ENCODE assay signal across 34 mouse cellular contexts in genomic region chr11:46349681-46350410, GRCm38 (mm10). TPM values are rescaled to one million over a fixed set of nuclear protein-coding genes. Genes with fewer than 3 reads are reported as not detected.
DNase-seq lines count a peak whose midpoint lies in the region; ATAC-seq and TF ChIP-seq lines count a peak whose summit lies in the region.
"Had no signal": no experiment of that assay in that cellular context is flagged by ENCODE, and none has a peak within 500 bp of the region (broad histone marks: within the 10 kb centered on the region; RNA-seq: fewer than 3 reads in every experiment).

No protein-coding gene starts in this region.

- H3K36me3 ChIP-seq in kidney, postnatal 0 days (ENCODE audit: insufficient read depth, low read length): no peaks in the 10 kb centered on the region
- no peaks in the 10 kb centered on the region for H3K36me3 ChIP-seq in embryonic facial prominence, embryonic 11.5 days (replicated peaks; ENCODE audit: control insufficient read depth, insufficient read depth, low read depth, low read length)
- H3K36me3 ChIP-seq in hindbrain, embryonic 16.5 days (ENCODE audit: control insufficient read depth, insufficient read depth, low read length): no peaks in the 10 kb centered on the region
- no peaks in the 10 kb centered on the region for H3K36me3 ChIP-seq in hindbrain, postnatal 0 days (ENCODE audit: insufficient read depth, low read length)
- H3K36me3 ChIP-seq: embryonic facial prominence, embryonic 15.5 days; heart, embryonic 15.5 days; hindbrain, embryonic 13.5 days; intestine, embryonic 15.5 days; neural tube, embryonic 13.5 days; stomach, embryonic 15.5 days had no signal

- TF ChIP-seq CTCF in kidney, postnatal 0 days (IDR thresholded peaks at IDR 0.05; ENCODE audit: low read depth): no peak
- no peak for TF ChIP-seq CTCF in hindbrain, postnatal 0 days (IDR thresholded peaks at IDR 0.05; ENCODE audit: low read depth)

- no peaks in the 10 kb centered on the region for H3K9me3 ChIP-seq in kidney, postnatal 0 days (replicated peaks; ENCODE audit: low read length)
- H3K9me3 ChIP-seq in embryonic facial prominence, embryonic 11.5 days (replicated peaks; ENCODE audit: control insufficient read depth, low read length): no peaks in the 10 kb centered on the region
- H3K9me3 ChIP-seq in hindbrain, embryonic 16.5 days (ENCODE audit: control insufficient read depth, low read length): no peaks in the 10 kb centered on the region
- no peaks in the 10 kb centered on the region for H3K9me3 ChIP-seq in hindbrain, postnatal 0 days (ENCODE audit: low read length)
- H3K9me3 ChIP-seq: embryonic facial prominence, embryonic 15.5 days; heart, embryonic 15.5 days; hindbrain, embryonic 13.5 days; intestine, embryonic 15.5 days; neural tube, embryonic 13.5 days; stomach, embryonic 15.5 days had no signal

- H3K27ac ChIP-seq in kidney, postnatal 0 days: no peak overlapping the region
- H3K27ac ChIP-seq in embryonic facial prominence, embryonic 11.5 days (replicated peaks; ENCODE audit: low read depth, low read length): no peak overlapping the region
- H3K27ac ChIP-seq in hindbrain, embryonic 16.5 days (ENCODE audit: low read depth, low read length): no peak overlapping the region
- H3K27ac ChIP-seq in hindbrain, postnatal 0 days: no peak overlapping the region
- H3K27ac ChIP-seq: embryonic facial prominence, embryonic 15.5 days; heart, embryonic 15.5 days; hindbrain, embryonic 13.5 days; intestine, embryonic 15.5 days; neural tube, embryonic 13.5 days; stomach, embryonic 15.5 days had no signal

- no peak for ATAC-seq in kidney, postnatal 0 days (replicated peaks; ENCODE audit: low FRiP score, low read depth)
- ATAC-seq in embryonic facial prominence, embryonic 11.5 days (replicated peaks; ENCODE audit: insufficient number of reproducible peaks, low FRiP score, low TSS enrichment, low read depth): no peak
- ATAC-seq in hindbrain, embryonic 16.5 days: no peak
- no peak for ATAC-seq in hindbrain, postnatal 0 days
- ATAC-seq: forebrain, postnatal 0 days; intestine, embryonic 15.5 days had no signal

- H3K4me1 ChIP-seq in kidney, postnatal 0 days (replicated peaks; ENCODE audit: insufficient read depth, low read length): 0 out of 2 replicates have a peak, but pooled peaks cover 4% of the 10 kb centered on the region
- no peaks in the 10 kb centered on the region for H3K4me1 ChIP-seq in embryonic facial prominence, embryonic 11.5 days (ENCODE audit: control insufficient read depth, insufficient read depth, low read length)
- no peaks in the 10 kb centered on the region for H3K4me1 ChIP-seq in hindbrain, embryonic 16.5 days (ENCODE audit: control insufficient read depth, insufficient read depth, low read depth, low read length)
- H3K4me1 ChIP-seq in hindbrain, postnatal 0 days (ENCODE audit: insufficient read depth, low read length): no peaks in the 10 kb centered on the region
- H3K4me1 ChIP-seq: embryonic facial prominence, embryonic 15.5 days; heart, embryonic 15.5 days; hindbrain, embryonic 13.5 days; intestine, embryonic 15.5 days; neural tube, embryonic 13.5 days; stomach, embryonic 15.5 days had no signal

- peak; percentile 70 for DNase-seq in kidney, postnatal 0 days (ENCODE audit: low spot score)
- no peak for DNase-seq in kidney, postnatal 10 days
- DNase-seq in embryonic facial prominence, embryonic 11.5 days (ENCODE audit: low spot score): peak; percentile 85
- peak; percentile 53 for DNase-seq in hindlimb bud, embryonic 11.5 days (ENCODE audit: extremely low spot score, low read depth, low spot score)
- peak; percentile 48 for DNase-seq in mesoderm, embryonic 11.5 days (ENCODE audit: low read depth, low spot score)
- DNase-seq in adrenal gland, postnatal 10 days: no peak
- DNase-seq in hindbrain, postnatal 0 days (ENCODE audit: low spot score): no peak
- DNase-seq: adrenal gland, adult 2 months; cerebellum, adult 2 months; cerebellum, postnatal 25 days; forebrain, postnatal 0 days; gastrocnemius, postnatal 25 days; heart, postnatal 36 days; kidney, adult 8-10 months; kidney, postnatal 4 days; layer of hippocampus, adult 9-11 months; lung, adult 18-20 months; lung, postnatal 14 days; midbrain, embryonic 14.5 days; retina, postnatal 1 day; right cerebral cortex, postnatal 4 days; thymus, postnatal 36 days had no signal

- no peak overlapping the region for H3K4me3 ChIP-seq in kidney, postnatal 0 days (replicated peaks; ENCODE audit: low read depth, low read length)
- H3K4me3 ChIP-seq in embryonic facial prominence, embryonic 11.5 days (ENCODE audit: low read depth, low read length): no peak overlapping the region
- no peak overlapping the region for H3K4me3 ChIP-seq in hindbrain, embryonic 16.5 days (ENCODE audit: low read length)
- no peak overlapping the region for H3K4me3 ChIP-seq in hindbrain, postnatal 0 days (ENCODE audit: low read length)
- H3K4me3 ChIP-seq: embryonic facial prominence, embryonic 15.5 days; heart, embryonic 15.5 days; hindbrain, embryonic 13.5 days; intestine, embryonic 15.5 days; myocyte; neural tube, embryonic 13.5 days; stomach, embryonic 15.5 days had no signal

- H3K9ac ChIP-seq in kidney, postnatal 0 days (ENCODE audit: low read depth, low read length): no peak overlapping the region
- no peak overlapping the region for H3K9ac ChIP-seq in embryonic facial prominence, embryonic 11.5 days (replicated peaks; ENCODE audit: low read length)
- H3K9ac ChIP-seq in hindbrain, embryonic 16.5 days (ENCODE audit: low read depth, low read length): no peak overlapping the region
- no peak overlapping the region for H3K9ac ChIP-seq in hindbrain, postnatal 0 days (replicated peaks; ENCODE audit: low read length)
- H3K9ac ChIP-seq: embryonic facial prominence, embryonic 15.5 days; forebrain, postnatal 0 days; heart, embryonic 15.5 days; hindbrain, embryonic 13.5 days; intestine, embryonic 15.5 days; neural tube, embryonic 13.5 days; stomach, embryonic 15.5 days had no signal

- WGBS in kidney, postnatal 0 days: 57% methylated on average over 2 of the region's 2 CpGs
- WGBS in embryonic facial prominence, embryonic 11.5 days: 26% methylated on average over 2 of the region's 2 CpGs
- 64% methylated on average over 2 of the region's 2 CpGs for WGBS in hindbrain, embryonic 16.5 days
- WGBS in hindbrain, postnatal 0 days: 55% methylated on average over 2 of the region's 2 CpGs

- H3K27me3 ChIP-seq in kidney, postnatal 0 days (ENCODE audit: insufficient read depth, low read length): no peaks in the 10 kb centered on the region
- no peaks in the 10 kb centered on the region for H3K27me3 ChIP-seq in embryonic facial prominence, embryonic 11.5 days (ENCODE audit: control insufficient read depth, insufficient read depth, low read length)
- H3K27me3 ChIP-seq in hindbrain, embryonic 16.5 days (replicated peaks; ENCODE audit: control insufficient read depth, insufficient read depth, low read length): no peaks in the 10 kb centered on the region
- no peaks in the 10 kb centered on the region for H3K27me3 ChIP-seq in hindbrain, postnatal 0 days (ENCODE audit: insufficient read depth, low read length)
- H3K27me3 ChIP-seq: embryonic facial prominence, embryonic 15.5 days; heart, embryonic 15.5 days; hindbrain, embryonic 13.5 days; intestine, embryonic 15.5 days; neural tube, embryonic 13.5 days; stomach, embryonic 15.5 days had no signal

- H3K4me2 ChIP-seq in kidney, postnatal 0 days (ENCODE audit: low read length): no peak overlapping the region
- no peak overlapping the region for H3K4me2 ChIP-seq in embryonic facial prominence, embryonic 11.5 days (ENCODE audit: low read depth, low read length)
- H3K4me2 ChIP-seq in hindbrain, embryonic 16.5 days (ENCODE audit: low read length): no peak overlapping the region
- no peak overlapping the region for H3K4me2 ChIP-seq in hindbrain, postnatal 0 days (ENCODE audit: low read depth, low read length)
- H3K4me2 ChIP-seq: embryonic facial prominence, embryonic 15.5 days; heart, embryonic 15.5 days; hindbrain, embryonic 13.5 days; intestine, embryonic 15.5 days; liver, embryonic 11.5 days; neural tube, embryonic 13.5 days; stomach, embryonic 15.5 days had no signal

RNA-seq across cellular contexts. Expression of gene Cyfip2, which starts 37.2 kb away (rescaled TPM):
- 17.4 and 19.2 TPM in 2 replicates for polyA plus RNA-seq in kidney, postnatal 0 days (2015; fragmentation: Nextera tagmentation; extraction: Ambion mirVana)
- polyA plus RNA-seq in embryonic facial prominence, embryonic 11.5 days (2014; fragmentation: Nextera tagmentation; extraction: Ambion mirVana): 16.8 and 23.0 TPM in 2 replicates
- polyA plus RNA-seq in hindbrain, embryonic 16.5 days (2015; fragmentation: Nextera tagmentation; extraction: Ambion mirVana): 92.0 and 103 TPM in 2 replicates
- 10 to 100 TPM; 35.4 to 39.7 TPM for total RNA-seq in adrenal gland, postnatal 10 days (2021)
- 136 and 162 TPM in 2 replicates for total RNA-seq in hindbrain, postnatal 0 days (2014; rRNA removed)
- 72.4 and 79.1 TPM in 2 replicates for polyA plus RNA-seq in hindbrain, postnatal 0 days (2015; fragmentation: Nextera tagmentation; extraction: Ambion mirVana)

RNA-seq across cellular contexts. Expression of gene Itk, which starts 39.5 kb away (rescaled TPM):
- polyA plus RNA-seq in kidney, postnatal 0 days (2015; fragmentation: Nextera tagmentation; extraction: Ambion mirVana): 0.04 and 0.05 TPM in 2 replicates
- polyA plus RNA-seq in embryonic facial prominence, embryonic 11.5 days (2014; fragmentation: Nextera tagmentation; extraction: Ambion mirVana): not detected in 2 replicates
- polyA plus RNA-seq in hindbrain, embryonic 16.5 days (2015; fragmentation: Nextera tagmentation; extraction: Ambion mirVana): 0.09 TPM in 1 of 2 replicates, not detected in the other
- total RNA-seq in adrenal gland, postnatal 10 days (2021): 1 to 10 TPM; 2.0 to 2.5 TPM
- not detected in 2 replicates for total RNA-seq in hindbrain, postnatal 0 days (2014; rRNA removed)
- polyA plus RNA-seq in hindbrain, postnatal 0 days (2015; fragmentation: Nextera tagmentation; extraction: Ambion mirVana): 0.04 TPM in 1 of 2 replicates, not detected in the other
- total RNA-seq: MEL had no signal
- polyA plus RNA-seq: hindbrain, embryonic 13.5 days; midbrain, embryonic 14.5 days; neural tube, embryonic 13.5 days had no signal

RNA-seq across cellular contexts. Expression of gene Fam71b, which starts 46.5 kb away (rescaled TPM):
- polyA plus RNA-seq in kidney, postnatal 0 days (2015; fragmentation: Nextera tagmentation; extraction: Ambion mirVana): not detected in 2 replicates
- polyA plus RNA-seq in embryonic facial prominence, embryonic 11.5 days (2014; fragmentation: Nextera tagmentation; extraction: Ambion mirVana): not detected in 2 replicates
- polyA plus RNA-seq in hindbrain, embryonic 16.5 days (2015; fragmentation: Nextera tagmentation; extraction: Ambion mirVana): not detected in 2 replicates
- total RNA-seq in adrenal gland, postnatal 10 days (2021): not detected
- total RNA-seq in hindbrain, postnatal 0 days (2014; rRNA removed): not detected in 2 replicates
- polyA plus RNA-seq in hindbrain, postnatal 0 days (2015; fragmentation: Nextera tagmentation; extraction: Ambion mirVana): not detected in 2 replicates
- total RNA-seq: adrenal gland, adult 2 months; forebrain, postnatal 0 days; gastrocnemius, postnatal 25 days; heart, postnatal 36 days; left cerebral cortex, adult 18-20 months; left cerebral cortex, postnatal 25 days; MEL had no signal
- polyA plus RNA-seq: adrenal gland, adult 2 months; cerebellum, adult 2 months; embryonic facial prominence, embryonic 15.5 days; forebrain, postnatal 0 days; heart, embryonic 15.5 days; hindbrain, embryonic 13.5 days; intestine, embryonic 15.5 days; liver, embryonic 11.5 days; midbrain, embryonic 14.5 days; neural tube, embryonic 13.5 days; stomach, embryonic 15.5 days had no signal

Comparison
In these comparisons a context has a peak if more than half of its experiments do, and no peak if none do; other contexts are left out.
1. DNase-seq: peak in kidney, postnatal 0 days (single experiment), embryonic facial prominence, embryonic 11.5 days (single experiment), hindlimb bud, embryonic 11.5 days (single experiment) and mesoderm, embryonic 11.5 days (single experiment); none in kidney, postnatal 10 days (single experiment), adrenal gland, postnatal 10 days (single experiment) and hindbrain, postnatal 0 days (single experiment).